Mouse (Mus musculus): Measurements from ENCODE around the gene Phc2.
A peak's percentile ranks its signal among the peaks of the same experiment; 100 is the strongest.

Phc2 gene

DNA sequence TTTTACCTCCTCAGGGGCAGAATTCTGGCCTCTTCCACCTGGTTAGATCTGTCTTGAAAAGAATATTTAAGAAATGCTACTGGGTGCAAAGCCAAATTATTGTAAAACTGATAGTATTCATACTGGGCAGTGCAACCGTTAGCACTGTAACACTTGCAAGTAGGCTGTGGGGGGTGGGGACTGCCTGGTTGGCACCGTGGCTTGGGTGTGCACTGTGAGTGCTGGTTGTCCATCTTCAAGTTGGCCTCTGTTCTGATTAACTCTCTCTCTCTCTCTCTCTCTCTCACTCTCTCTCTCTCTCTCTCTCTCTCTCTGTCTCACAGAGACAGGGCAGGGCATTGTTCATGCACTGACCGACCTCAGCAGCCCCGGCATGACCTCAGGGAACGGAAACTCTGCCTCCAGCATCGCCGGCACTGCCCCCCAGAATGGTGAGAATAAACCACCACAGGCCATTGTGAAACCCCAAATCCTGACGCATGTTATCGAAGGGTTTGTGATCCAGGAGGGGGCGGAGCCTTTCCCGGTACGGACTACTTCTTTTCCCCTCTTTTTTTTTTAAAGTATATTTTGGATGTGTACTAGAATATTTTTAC, 88.6 kb downstream of the Phc2 start:
- DNase-seq (ENCODE audit: low spot score): no peak

DNA sequence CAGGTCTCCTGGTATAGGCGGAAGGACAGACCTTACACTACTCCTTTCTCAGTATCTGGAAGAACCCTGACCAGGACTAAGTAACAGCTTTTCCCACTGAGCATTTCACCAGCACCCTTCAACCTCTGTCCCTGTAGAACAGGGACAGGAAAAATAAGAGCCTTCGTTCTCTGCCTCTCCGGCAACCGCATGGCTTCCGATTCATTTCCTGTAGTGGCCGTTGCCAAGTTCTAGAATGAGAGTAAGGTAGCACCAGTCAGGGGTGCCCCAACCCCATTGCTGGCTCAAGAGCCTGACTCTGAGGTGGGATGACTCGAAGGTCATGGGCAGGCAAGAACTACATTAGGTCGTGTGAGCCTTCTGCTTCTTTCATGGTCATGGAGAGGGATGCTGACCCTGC, 90.7 kb downstream of the Phc2 start:
- no peak for DNase-seq (ENCODE audit: low spot score)

- DNase-seq (ENCODE audit: low spot score): no peak
These were observed 93.2 kb downstream of the Phc2 start for GRCm38 (mm10) chr4:128747614-128748270.

DNA sequence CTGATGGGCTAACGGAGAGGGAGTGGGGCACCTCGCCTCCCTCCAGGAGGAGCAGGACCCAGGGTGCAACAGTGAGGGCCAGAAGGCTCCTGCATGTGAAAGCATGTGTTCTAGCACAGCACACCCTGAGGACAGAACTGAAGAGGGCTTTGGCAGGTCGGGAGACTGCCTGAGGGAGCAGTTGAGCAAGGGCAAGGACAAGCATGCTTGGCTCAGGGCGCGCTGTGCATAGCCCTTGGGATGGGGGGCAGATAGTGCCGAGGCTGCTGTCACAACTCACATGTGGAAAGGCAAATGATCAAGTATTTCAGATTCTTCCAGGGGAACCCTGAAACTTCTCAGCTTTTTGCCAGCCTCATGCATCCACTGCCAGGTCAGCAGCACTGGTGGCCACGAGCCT, 93.8 kb downstream of the Phc2 start:
- no peak for DNase-seq (ENCODE audit: low spot score)

DNA sequence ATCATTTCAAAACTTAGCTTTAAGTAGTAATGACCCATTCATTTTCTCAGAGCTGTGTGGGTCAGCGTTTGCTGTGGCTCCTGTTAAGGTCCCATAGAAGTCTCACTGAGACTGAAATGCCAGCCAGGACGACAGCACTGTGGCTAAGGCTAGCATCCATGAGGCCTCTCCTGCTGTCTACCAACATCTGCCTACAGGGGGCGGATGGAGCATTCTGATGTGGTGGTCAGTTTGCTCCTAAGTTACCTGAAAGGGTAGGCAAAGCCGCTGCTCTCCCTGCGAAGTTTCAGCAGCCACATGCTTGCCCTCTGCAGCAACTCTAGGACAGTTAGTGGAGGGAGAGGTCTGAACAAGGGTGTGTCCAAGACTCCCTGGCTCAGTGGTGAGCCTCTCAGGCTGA, 96.5 kb downstream of the Phc2 start:
- DNase-seq (ENCODE audit: low spot score): no peak

GRCm38 (mm10) chr4:128752031-128752757, 97.7 kb downstream of the Phc2 start:
- no peak for DNase-seq (ENCODE audit: low spot score)

DNA sequence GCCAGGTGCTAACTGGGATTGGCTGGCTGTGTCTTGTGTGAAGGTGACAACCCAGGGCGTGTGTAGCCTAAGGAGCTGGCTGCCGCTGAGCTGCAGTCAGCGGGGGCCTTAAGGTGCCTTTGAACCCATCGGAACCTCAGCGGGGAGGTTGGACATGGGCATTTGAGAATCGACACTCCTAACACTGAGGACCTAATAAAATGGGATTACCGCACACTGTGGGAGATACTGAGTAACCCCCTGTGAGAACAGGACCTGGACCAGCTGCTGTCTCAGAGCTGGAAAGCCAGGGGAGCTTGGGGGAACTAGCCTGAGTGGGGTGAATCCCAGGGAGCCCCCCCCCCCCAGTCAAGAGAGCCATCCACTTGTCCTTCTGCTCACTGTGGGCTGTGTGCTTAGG, 99.1 kb downstream of the Phc2 start:
- DNase-seq (ENCODE audit: low spot score): no peak

DNA sequence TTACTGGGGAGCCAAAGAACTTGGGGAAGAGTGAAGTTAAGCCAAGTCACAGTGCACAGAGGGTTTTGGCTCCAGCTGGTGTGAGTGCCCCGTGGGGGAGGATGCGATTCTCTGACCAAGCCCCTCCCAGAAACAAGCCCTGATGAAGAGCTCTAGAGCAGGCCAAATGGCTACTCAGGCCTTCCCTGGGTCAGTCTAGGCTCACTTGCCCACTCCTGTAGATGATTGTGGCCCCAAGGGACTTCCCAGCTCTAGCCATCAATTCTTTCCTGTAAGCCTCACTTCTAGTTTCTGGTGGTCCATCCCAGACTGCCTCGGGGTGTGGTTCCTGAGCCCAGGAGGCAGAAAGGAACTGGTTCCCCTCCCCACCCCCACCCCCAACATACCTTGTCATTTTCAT, 100.6 kb downstream of the Phc2 start, which contains the start of gene A3galt2:
TSS of gene A3galt2 (plus strand) at position 301 of the 400 bp plus-strand sequence.
- no peak for DNase-seq (ENCODE audit: low spot score)

- no peak for DNase-seq (ENCODE audit: low spot score)
These were observed 101.4 kb downstream of the Phc2 start for GRCm38 (mm10) chr4:128755900-128756299.

DNA sequence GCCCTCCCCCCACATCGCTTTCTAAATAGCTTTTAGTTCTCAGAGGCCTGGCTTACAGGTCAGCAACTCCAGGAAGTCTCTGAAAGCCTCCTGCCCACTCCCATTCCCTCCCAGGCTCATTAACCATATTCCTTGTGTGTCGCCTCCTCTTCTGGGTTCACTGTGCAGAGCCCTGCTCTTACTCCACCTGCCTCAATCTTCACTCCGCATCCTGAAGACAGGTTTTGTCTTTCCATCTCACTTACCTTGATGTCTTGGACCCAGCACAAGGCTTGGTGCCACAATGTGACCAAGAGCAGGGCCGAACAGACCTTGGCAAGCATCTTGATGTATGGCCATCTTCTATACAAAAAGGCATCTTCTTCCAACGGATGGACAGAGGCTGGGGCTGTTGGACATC, 104.7 kb downstream of the Phc2 start:
- DNase-seq (ENCODE audit: low spot score): no peak

DNA sequence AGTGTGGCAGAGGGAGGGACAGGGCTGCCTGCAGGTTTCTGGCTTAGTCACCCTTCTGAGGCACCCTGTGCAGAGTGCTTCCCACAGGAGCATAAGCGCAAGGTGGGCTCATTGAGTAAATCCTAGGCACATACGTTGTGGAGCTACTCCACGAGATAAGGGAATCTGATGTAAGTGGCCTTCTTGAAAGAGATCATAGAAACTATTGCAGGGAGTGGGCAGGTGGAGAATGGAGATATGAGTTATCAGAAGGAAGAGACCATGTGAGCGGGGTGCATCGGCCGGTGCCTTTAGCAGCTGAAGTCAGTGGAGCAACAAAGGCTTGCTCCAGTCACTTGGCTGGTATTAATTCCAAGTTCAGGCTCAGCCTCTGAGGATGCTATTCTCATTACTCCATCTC, 105.5 kb downstream of the Phc2 start:
- DNase-seq (ENCODE audit: low spot score): no peak

DNA sequence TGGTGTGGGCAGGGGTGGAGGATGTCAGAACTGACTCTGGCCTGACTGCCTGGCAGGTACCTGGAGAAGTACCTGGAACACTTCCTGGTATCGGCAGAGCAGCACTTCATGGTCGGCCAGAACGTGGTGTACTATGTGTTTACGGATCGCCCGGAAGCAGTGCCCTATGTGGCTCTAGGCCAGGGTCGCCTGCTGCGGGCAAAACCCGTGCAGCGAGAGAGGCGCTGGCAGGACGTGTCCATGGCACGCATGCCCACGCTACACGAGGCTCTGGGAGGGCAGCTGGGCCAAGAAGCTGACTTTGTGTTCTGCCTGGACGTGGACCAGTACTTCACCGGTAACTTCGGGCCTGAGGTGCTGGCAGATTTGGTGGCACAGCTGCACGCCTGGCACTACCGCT, 112.4 kb downstream of the Phc2 start:
- DNase-seq (ENCODE audit: low spot score): no peak

DNA sequence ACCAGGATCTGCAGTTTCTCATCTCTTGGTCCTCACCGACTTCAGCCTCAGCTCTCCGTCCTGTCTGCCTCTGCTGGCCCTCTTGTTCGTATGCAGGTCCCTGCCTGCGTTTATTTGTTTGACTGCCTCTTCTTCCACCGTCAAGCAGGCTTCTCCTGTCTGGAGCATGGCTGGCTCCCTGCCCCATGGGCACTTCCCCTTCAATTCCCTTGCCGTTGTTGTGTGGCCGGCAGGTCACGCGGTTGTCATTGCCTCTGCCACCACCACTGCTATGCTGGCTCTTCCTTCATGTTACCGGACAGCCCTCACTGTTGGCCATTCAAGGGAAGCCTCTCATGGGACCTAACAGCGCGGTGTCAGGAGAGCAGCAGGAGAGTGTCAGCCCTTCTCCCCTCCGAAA, 113.6 kb downstream of the Phc2 start:
- DNase-seq (ENCODE audit: low spot score): no peak

DNA sequence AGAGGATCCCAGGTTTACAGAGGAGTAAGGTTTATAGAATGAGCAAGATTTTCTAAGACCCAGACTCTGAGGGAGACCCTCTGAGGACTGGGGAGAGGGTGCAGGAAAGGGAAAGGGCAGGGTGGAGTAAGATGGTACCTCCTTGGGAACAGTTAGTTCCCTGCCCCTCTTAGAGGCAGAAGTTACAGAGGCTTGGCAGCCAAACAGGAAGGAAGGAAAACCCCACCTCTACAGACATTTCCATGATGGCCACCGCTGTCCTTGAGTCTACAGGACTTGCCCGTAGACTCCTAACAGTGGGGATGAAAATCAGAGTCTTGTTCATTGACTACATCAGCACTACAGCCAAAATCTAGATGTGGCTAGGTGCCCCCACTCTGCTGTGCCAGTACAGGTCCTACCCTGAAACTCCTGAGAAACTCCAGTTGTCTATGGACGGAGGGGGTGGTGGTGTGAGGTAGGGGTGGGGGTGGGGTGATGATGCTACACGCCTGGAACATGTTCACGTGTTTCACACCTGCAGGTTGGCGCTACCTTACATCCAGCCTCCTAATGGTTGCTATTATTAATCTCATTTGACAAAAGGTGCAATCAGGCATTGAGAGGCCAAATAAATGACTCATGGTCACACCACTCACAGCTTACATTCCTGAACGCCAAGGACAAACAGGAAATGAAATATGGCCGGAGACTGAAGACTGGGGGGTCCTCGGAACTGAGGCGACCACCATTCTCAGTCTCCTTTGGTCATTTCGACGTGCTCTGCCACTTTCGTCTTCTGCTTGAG, 115.3 kb downstream of the Phc2 start:
- DNase-seq (ENCODE audit: low spot score): no peak

DNA sequence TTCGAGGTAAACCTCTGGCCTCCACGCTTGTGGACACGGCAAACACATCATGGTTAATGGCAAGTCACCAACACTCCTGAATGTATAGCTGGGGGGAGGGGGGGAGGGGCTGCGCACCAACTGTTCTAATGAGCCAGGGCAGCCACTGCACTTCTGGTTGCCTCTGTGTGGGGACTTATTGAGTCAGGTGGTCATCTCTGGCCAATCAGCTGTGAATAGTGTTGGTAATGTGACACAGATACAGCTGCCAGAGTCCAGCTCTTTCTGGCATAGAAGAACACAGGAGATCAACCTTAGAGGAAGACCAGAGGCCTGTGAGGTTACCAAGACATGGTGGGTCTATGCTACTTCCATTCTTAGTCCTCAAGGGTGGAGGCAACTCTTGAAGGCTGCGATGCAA, 116.2 kb downstream of the Phc2 start:
- no peak for DNase-seq (ENCODE audit: low spot score)

GRCm38 (mm10) chr4:128773820-128774219, 119.3 kb downstream of the Phc2 start:
- no peak for DNase-seq (ENCODE audit: low spot score)

DNA sequence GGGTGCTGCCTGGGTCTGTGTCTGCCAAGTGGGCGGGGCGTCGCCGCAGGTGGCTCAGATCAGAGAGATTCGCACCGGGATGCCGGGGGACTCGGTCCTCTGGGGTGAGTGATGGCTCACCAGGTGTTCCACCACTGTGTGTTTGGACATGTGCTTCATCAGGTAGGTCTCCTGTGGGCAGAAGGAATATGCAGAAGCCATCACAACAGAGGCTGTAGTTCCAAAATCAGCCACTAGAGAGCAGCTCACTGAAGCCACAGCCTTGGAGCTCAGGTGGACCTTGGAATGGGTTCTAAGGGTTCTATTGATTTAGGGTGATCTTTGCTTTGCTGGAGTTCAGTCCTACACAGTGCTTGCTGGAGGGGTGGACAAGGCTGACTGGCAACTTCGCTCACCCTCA, 120.0 kb downstream of the Phc2 start:
- DNase-seq (ENCODE audit: low spot score): no peak

DNA sequence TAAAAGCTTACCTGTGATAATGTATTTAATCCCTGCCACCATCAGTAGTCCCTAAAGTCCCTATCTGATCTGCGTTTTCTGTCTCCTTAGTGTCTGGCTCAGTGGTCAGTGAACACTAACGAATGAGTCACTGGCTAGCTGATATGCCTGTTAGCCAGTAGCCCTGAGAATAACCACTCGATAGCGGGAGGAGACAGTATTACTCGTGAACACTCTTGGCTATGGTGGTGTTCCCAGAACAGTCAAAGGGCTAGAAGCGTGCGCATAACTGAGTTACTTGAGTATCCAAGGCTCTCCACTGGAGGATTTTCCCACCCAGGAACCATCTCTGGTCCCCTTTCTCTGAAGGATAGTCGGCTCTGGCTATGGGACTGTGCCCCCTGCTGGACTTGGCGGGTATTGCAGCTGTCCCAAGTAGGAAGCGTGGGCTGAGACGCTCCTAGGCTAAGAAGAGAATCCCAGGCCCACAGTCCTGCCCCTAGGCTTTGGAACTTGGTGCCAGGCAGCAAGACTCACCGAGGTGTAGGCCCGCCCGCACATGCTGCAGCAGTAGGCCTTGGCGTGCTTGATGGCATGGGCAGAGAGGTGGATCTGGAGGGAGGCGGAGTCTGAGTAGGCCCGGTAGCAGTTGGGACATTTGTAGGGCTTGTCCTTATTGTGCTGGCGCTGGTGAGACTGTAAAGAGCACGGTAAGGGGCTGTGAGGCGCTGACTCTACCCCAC, 122.2 kb downstream of the Phc2 start:
- peak; percentile 51 for DNase-seq (ENCODE audit: low spot score)

DNA sequence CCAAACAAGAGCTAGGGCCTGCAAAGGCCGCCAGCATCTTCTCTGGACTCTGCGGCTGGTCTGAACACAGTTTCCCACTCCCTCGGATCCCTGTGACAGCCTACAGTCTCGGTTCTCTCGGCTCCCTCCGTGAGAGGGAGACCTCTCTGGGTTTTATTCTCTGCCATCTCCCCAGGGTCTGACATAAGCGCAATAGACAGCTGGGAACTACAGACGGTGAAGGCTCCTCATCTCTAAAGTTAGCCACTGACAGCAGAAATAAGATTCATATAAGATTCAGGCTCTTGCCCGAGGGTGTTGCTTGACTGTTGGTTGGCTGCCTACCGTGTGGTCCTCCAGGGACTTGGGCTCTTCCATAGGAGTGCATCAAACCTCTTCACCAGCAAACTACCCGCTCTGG, 123.1 kb downstream of the Phc2 start:
- no peak for DNase-seq (ENCODE audit: low spot score)

- DNase-seq (ENCODE audit: low spot score): no peak
These were observed 127.5 kb downstream of the Phc2 start for GRCm38 (mm10) chr4:128782037-128782436.

GRCm38 (mm10) chr4:128782645-128783044, 128.1 kb downstream of the Phc2 start:
- DNase-seq (ENCODE audit: low spot score): no peak
